Comparison of ENCODE assay signal across 8 mouse cellular contexts in genomic region chr13:59092858-59093154, GRCm38 (mm10).
DNase-seq lines count a peak whose midpoint lies in the region; ATAC-seq lines count a peak whose summit lies in the region.

No protein-coding gene starts in this region.

- H3K4me3 ChIP-seq in forebrain, embryonic 11.5 days (ENCODE audit: low read depth, low read length) = no peak overlapping the region
- H3K4me3 ChIP-seq in liver, embryonic 12.5 days = no peak overlapping the region

- H3K27ac ChIP-seq in forebrain, embryonic 11.5 days (ENCODE audit: low read depth, low read length) = peak overlapping the region; percentile 86
- no peak overlapping the region for H3K27ac ChIP-seq in liver, embryonic 12.5 days

- H3K4me2 ChIP-seq in forebrain, embryonic 11.5 days (ENCODE audit: low read depth, low read length, severe bottlenecking) = peak overlapping the region; percentile 18; the same call in 1 of the 2 replicates
- H3K4me2 ChIP-seq in liver, embryonic 12.5 days = no peak overlapping the region

- H3K36me3 ChIP-seq in forebrain, embryonic 11.5 days (ENCODE audit: control insufficient read depth, insufficient read depth, low read length) = no peaks in the 10 kb centered on the region
- H3K36me3 ChIP-seq in liver, embryonic 12.5 days = no peaks in the 10 kb centered on the region

- H3K9me3 ChIP-seq in forebrain, embryonic 11.5 days (ENCODE audit: control insufficient read depth, low read length) = no peaks in the 10 kb centered on the region
- H3K9me3 ChIP-seq in liver, embryonic 12.5 days (replicated peaks) = no peaks in the 10 kb centered on the region

- ATAC-seq in forebrain, embryonic 11.5 days (replicated peaks; ENCODE audit: low FRiP score) = peak; percentile 89
- no peak for ATAC-seq in liver, embryonic 12.5 days

- 0% methylated on average over 4 of the region's 4 CpGs for WGBS in forebrain, embryonic 11.5 days
- 22% methylated on average over 4 of the region's 4 CpGs for WGBS in liver, embryonic 12.5 days (ENCODE audit: insufficient replicate concordance)

- peaks cover 4% of the 10 kb centered on the region; the same call in 1 of the 2 replicates for H3K27me3 ChIP-seq in forebrain, embryonic 11.5 days (ENCODE audit: control insufficient read depth, insufficient read depth, low read length)
- H3K27me3 ChIP-seq in liver, embryonic 12.5 days (replicated peaks) = no peaks in the 10 kb centered on the region

- DNase-seq in cerebellum, postnatal 14 days = peak; percentile 76 to 78
- peak; percentile 90 for DNase-seq in forebrain, embryonic 11.5 days (ENCODE audit: low spot score)
- peak; percentile 78 to 88 for DNase-seq in layer of hippocampus, postnatal 14 days (ENCODE audit: low spot score in 2 of 2)
- peak; percentile 73 for DNase-seq in neural tube, embryonic 10.5 days (ENCODE audit: extremely low spot score, low spot score)
- DNase-seq in adrenal gland, postnatal 10 days = no peak
- DNase-seq in lung, postnatal 25 days (ENCODE audit: low spot score) = no peak
- DNase-seq in thymus, postnatal 14 days = no peak

- H3K4me1 ChIP-seq in forebrain, embryonic 11.5 days (replicated peaks; ENCODE audit: control insufficient read depth, insufficient read depth, low read length) = peaks cover 20% of the 10 kb centered on the region
- no peaks in the 10 kb centered on the region for H3K4me1 ChIP-seq in liver, embryonic 12.5 days

- H3K9ac ChIP-seq in forebrain, embryonic 11.5 days (ENCODE audit: low read length) = peak overlapping the region; percentile 32; the same call in 1 of the 2 replicates
- H3K9ac ChIP-seq in liver, embryonic 12.5 days = no peak overlapping the region

Comparison
In these comparisons a context has a peak if more than half of its experiments do, and no peak if none do; other contexts are left out.
1. DNase-seq: peak in cerebellum, postnatal 14 days (2 of 2), forebrain, embryonic 11.5 days (single experiment), layer of hippocampus, postnatal 14 days (2 of 2) and neural tube, embryonic 10.5 days (single experiment); none in adrenal gland, postnatal 10 days (single experiment), lung, postnatal 25 days (single experiment) and thymus, postnatal 14 days (single experiment).